Comparison of ENCODE assay signal across 8 mouse cellular contexts in genomic region chr3:96635906-96636305, GRCm38 (mm10). TPM values are rescaled to one million over a fixed set of nuclear protein-coding genes. Genes with fewer than 3 reads are reported as not detected.
DNase-seq lines count a peak whose midpoint lies in the region; ATAC-seq and TF ChIP-seq lines count a peak whose summit lies in the region.

No protein-coding gene starts in this region.

- DNase-seq in kidney, postnatal 0 days (ENCODE audit: low spot score): peak; percentile 6
- DNase-seq in kidney, postnatal 4 days: no peak
- DNase-seq in hindbrain, embryonic 14.5 days (ENCODE audit: low spot score): no peak
- DNase-seq in midbrain, postnatal 0 days (ENCODE audit: low spot score): no peak
- no peak for DNase-seq in frontal cortex, postnatal 36 days (ENCODE audit: low spot score in 2 of 2)
- DNase-seq in kidney, postnatal 10 days: no peak

- peak overlapping the region; percentile 88 for H3K4me2 ChIP-seq in kidney, postnatal 0 days (ENCODE audit: low read length)
- H3K4me2 ChIP-seq in hindbrain, embryonic 14.5 days (replicated peaks): peak overlapping the region; percentile 88
- peak overlapping the region; percentile 95 for H3K4me2 ChIP-seq in midbrain, postnatal 0 days (ENCODE audit: low read depth, low read length, poor library complexity, severe bottlenecking)

- TF ChIP-seq CTCF in kidney, postnatal 0 days (IDR thresholded peaks at IDR 0.05; ENCODE audit: low read depth): no peak
- TF ChIP-seq CTCF in midbrain, postnatal 0 days (IDR thresholded peaks at IDR 0.05): no peak

- H3K36me3 ChIP-seq in kidney, postnatal 0 days (ENCODE audit: insufficient read depth, low read length): peaks cover 17% of the 10 kb centered on the region
- H3K36me3 ChIP-seq in hindbrain, embryonic 14.5 days (replicated peaks; ENCODE audit: control insufficient read depth, insufficient read depth): peaks cover 66% of the 10 kb centered on the region
- H3K36me3 ChIP-seq in midbrain, postnatal 0 days (ENCODE audit: insufficient read depth, low read length): peaks cover 10% of the 10 kb centered on the region

- H3K9ac ChIP-seq in kidney, postnatal 0 days (ENCODE audit: low read depth, low read length): peak overlapping the region; percentile 93
- peak overlapping the region; percentile 98 for H3K9ac ChIP-seq in hindbrain, embryonic 14.5 days
- H3K9ac ChIP-seq in midbrain, postnatal 0 days (replicated peaks; ENCODE audit: low read length, poor library complexity, severe bottlenecking): peak overlapping the region; percentile 92

- H3K4me1 ChIP-seq in kidney, postnatal 0 days (replicated peaks; ENCODE audit: insufficient read depth, low read length): peaks cover 7% of the 10 kb centered on the region
- no peaks in the 10 kb centered on the region for H3K4me1 ChIP-seq in brown adipose tissue, adult 24 weeks (ENCODE audit: control insufficient read depth, insufficient read depth, insufficient read length, low read length)
- H3K4me1 ChIP-seq in hindbrain, embryonic 14.5 days (replicated peaks; ENCODE audit: control insufficient read depth, insufficient read depth, low read length): peaks cover 17% of the 10 kb centered on the region
- H3K4me1 ChIP-seq in midbrain, postnatal 0 days (ENCODE audit: insufficient read depth, low read length): peaks cover 8% of the 10 kb centered on the region; the same call in 1 of the 2 replicates

- no peaks in the 10 kb centered on the region for H3K9me3 ChIP-seq in kidney, postnatal 0 days (replicated peaks; ENCODE audit: low read length)
- H3K9me3 ChIP-seq in hindbrain, embryonic 14.5 days (ENCODE audit: control insufficient read depth, low read length): no peaks in the 10 kb centered on the region
- no peaks in the 10 kb centered on the region for H3K9me3 ChIP-seq in midbrain, postnatal 0 days (ENCODE audit: low read length)

- H3K27me3 ChIP-seq in kidney, postnatal 0 days (ENCODE audit: insufficient read depth, low read length): no peaks in the 10 kb centered on the region
- no peaks in the 10 kb centered on the region for H3K27me3 ChIP-seq in hindbrain, embryonic 14.5 days (ENCODE audit: control insufficient read depth, insufficient read depth, low read length)
- no peaks in the 10 kb centered on the region for H3K27me3 ChIP-seq in midbrain, postnatal 0 days (ENCODE audit: insufficient read depth, low read length)

- H3K27ac ChIP-seq in kidney, postnatal 0 days: peak overlapping the region; percentile 85
- peak overlapping the region; percentile 36; the same call in 1 of the 2 replicates for H3K27ac ChIP-seq in brown adipose tissue, adult 24 weeks (replicated peaks; ENCODE audit: low read depth, low read length)
- peak overlapping the region; percentile 80 for H3K27ac ChIP-seq in hindbrain, embryonic 14.5 days
- peak overlapping the region; percentile 77 for H3K27ac ChIP-seq in midbrain, postnatal 0 days (ENCODE audit: low read depth, low read length)

- H3K4me3 ChIP-seq in kidney, postnatal 0 days (replicated peaks; ENCODE audit: low read depth, low read length): peak overlapping the region; percentile 85
- H3K4me3 ChIP-seq in brown adipose tissue, adult 24 weeks (ENCODE audit: insufficient read depth, low read depth, low read length): peak overlapping the region; percentile 76
- peak overlapping the region; percentile 87 for H3K4me3 ChIP-seq in hindbrain, embryonic 14.5 days (replicated peaks; ENCODE audit: low read length)
- H3K4me3 ChIP-seq in midbrain, postnatal 0 days (ENCODE audit: low read depth, low read length): peak overlapping the region; percentile 66

- WGBS in kidney, postnatal 0 days: 7% methylated on average over 15 of the region's 15 CpGs
- WGBS in hindbrain, embryonic 14.5 days: 11% methylated on average over 15 of the region's 15 CpGs
- 10% methylated on average over 15 of the region's 15 CpGs for WGBS in midbrain, postnatal 0 days

- ATAC-seq in kidney, postnatal 0 days (replicated peaks; ENCODE audit: low FRiP score, low read depth): no peak; the same call in 1 of the 2 replicates
- ATAC-seq in hindbrain, embryonic 14.5 days (ENCODE audit: low FRiP score): no peak
- no peak for ATAC-seq in midbrain, postnatal 0 days (ENCODE audit: low FRiP score)
- ATAC-seq in cerebellum, adult (ENCODE audit: insufficient number of reproducible peaks, low FRiP score, low TSS enrichment): no peak

RNA-seq across cellular contexts. Expression of gene Gm42957, which starts 0.6 kb away (rescaled TPM):
- polyA plus RNA-seq in kidney, postnatal 0 days (2015; fragmentation: Nextera tagmentation; extraction: Ambion mirVana): 0.06 TPM in 1 of 2 replicates, not detected in the other
- not detected in 2 replicates for polyA plus RNA-seq in brown adipose tissue, adult 24 weeks (2012; ENCODE audit: insufficient read depth, insufficient read length, missing spikeins)
- polyA plus RNA-seq in hindbrain, embryonic 14.5 days (2014; fragmentation: Nextera tagmentation; extraction: Ambion mirVana): 0.07 TPM in 1 of 2 replicates, not detected in the other
- total RNA-seq in midbrain, postnatal 0 days (2014; rRNA removed): 0.44 and 1.4 TPM in 2 replicates
- 0.05 and 0.06 TPM in 2 replicates for polyA plus RNA-seq in midbrain, postnatal 0 days (2015; fragmentation: Nextera tagmentation; extraction: Ambion mirVana)

RNA-seq across cellular contexts. Expression of gene Pex11b, which starts 0.7 kb away (rescaled TPM):
- polyA plus RNA-seq in kidney, postnatal 0 days (2015; fragmentation: Nextera tagmentation; extraction: Ambion mirVana): 69.4 and 70.1 TPM in 2 replicates
- 31.9 and 35.4 TPM in 2 replicates for polyA plus RNA-seq in brown adipose tissue, adult 24 weeks (2012; ENCODE audit: insufficient read depth, insufficient read length, missing spikeins)
- polyA plus RNA-seq in hindbrain, embryonic 14.5 days (2014; fragmentation: Nextera tagmentation; extraction: Ambion mirVana): 57.0 and 58.2 TPM in 2 replicates
- 39.8 and 52.3 TPM in 2 replicates for total RNA-seq in midbrain, postnatal 0 days (2014; rRNA removed)
- polyA plus RNA-seq in midbrain, postnatal 0 days (2015; fragmentation: Nextera tagmentation; extraction: Ambion mirVana): 75.9 and 80.4 TPM in 2 replicates

RNA-seq across cellular contexts. Expression of gene Rbm8a, which starts 6.2 kb away (rescaled TPM):
- 100 and 111 TPM in 2 replicates for polyA plus RNA-seq in kidney, postnatal 0 days (2015; fragmentation: Nextera tagmentation; extraction: Ambion mirVana)
- 78.8 and 110 TPM in 2 replicates for polyA plus RNA-seq in brown adipose tissue, adult 24 weeks (2012; ENCODE audit: insufficient read depth, insufficient read length, missing spikeins)
- polyA plus RNA-seq in hindbrain, embryonic 14.5 days (2014; fragmentation: Nextera tagmentation; extraction: Ambion mirVana): 101 and 104 TPM in 2 replicates
- 23.8 and 25.0 TPM in 2 replicates for total RNA-seq in midbrain, postnatal 0 days (2014; rRNA removed)
- 115 and 118 TPM in 2 replicates for polyA plus RNA-seq in midbrain, postnatal 0 days (2015; fragmentation: Nextera tagmentation; extraction: Ambion mirVana)

RNA-seq across cellular contexts. Expression of gene Itga10, which starts 9.5 kb away (rescaled TPM):
- 0.42 and 0.59 TPM in 2 replicates for polyA plus RNA-seq in kidney, postnatal 0 days (2015; fragmentation: Nextera tagmentation; extraction: Ambion mirVana)
- 0.20 and 0.67 TPM in 2 replicates for polyA plus RNA-seq in brown adipose tissue, adult 24 weeks (2012; ENCODE audit: insufficient read depth, insufficient read length, missing spikeins)
- polyA plus RNA-seq in hindbrain, embryonic 14.5 days (2014; fragmentation: Nextera tagmentation; extraction: Ambion mirVana): 0.86 and 0.99 TPM in 2 replicates
- total RNA-seq in midbrain, postnatal 0 days (2014; rRNA removed): 3.0 and 3.3 TPM in 2 replicates
- 0.83 and 1.0 TPM in 2 replicates for polyA plus RNA-seq in midbrain, postnatal 0 days (2015; fragmentation: Nextera tagmentation; extraction: Ambion mirVana)

RNA-seq across cellular contexts. Expression of gene Ankrd35, which starts 34.0 kb away (rescaled TPM):
- 1.0 and 1.3 TPM in 2 replicates for polyA plus RNA-seq in kidney, postnatal 0 days (2015; fragmentation: Nextera tagmentation; extraction: Ambion mirVana)
- 0.29 TPM in 1 of 2 replicates, not detected in the other for polyA plus RNA-seq in brown adipose tissue, adult 24 weeks (2012; ENCODE audit: insufficient read depth, insufficient read length, missing spikeins)
- 1.7 and 1.8 TPM in 2 replicates for polyA plus RNA-seq in hindbrain, embryonic 14.5 days (2014; fragmentation: Nextera tagmentation; extraction: Ambion mirVana)
- total RNA-seq in midbrain, postnatal 0 days (2014; rRNA removed): 4.9 and 8.5 TPM in 2 replicates
- polyA plus RNA-seq in midbrain, postnatal 0 days (2015; fragmentation: Nextera tagmentation; extraction: Ambion mirVana): 3.7 and 4.3 TPM in 2 replicates
